Mouse (Mus musculus) hindbrain, postnatal 0 days (tissue): Measurements from ENCODE around the gene Mapk10. TPM values are rescaled to one million over a fixed set of nuclear protein-coding genes. Genes with fewer than 3 reads are reported as not detected.

ENCODE experiments used
- ATAC-seq: fragments of 200-750 bp; cut with Nextera tagmentation; 2 replicates; pipeline ENCODE4 v1.8.0; 2017; ENCODE audit warnings: mild to moderate bottlenecking, moderate TSS enrichment, moderate library complexity
- DNase-seq: peaks from one replicate; pipeline ENCODE4 v3.0.0-alpha.2; 2015; ENCODE audit warnings: low spot score
- H3K27ac ChIP-seq: fragments of 300-500 bp; sonication (generic); 2 replicates; pipeline ENCODE4 v1.5.1; 2014; ENCODE audit warnings: mild to moderate bottlenecking
- H3K27me3 ChIP-seq: fragments of 300-500 bp; sonication (generic); 2 replicates; pipeline ENCODE4 v1.6.1; 2014; ENCODE audit warnings: low read length, mixed read lengths; ENCODE audit not compliant: insufficient read depth
- H3K36me3 ChIP-seq: fragments of 300-500 bp; sonication (generic); 2 replicates; pipeline ENCODE4 v1.6.1; 2014; ENCODE audit warnings: low read length, mixed read lengths; ENCODE audit not compliant: insufficient read depth
- H3K4me1 ChIP-seq: fragments of 300-500 bp; sonication (generic); 2 replicates; pipeline ENCODE4 v1.6.1; 2014; ENCODE audit warnings: antibody characterized with exemption, low read length, mixed read lengths; ENCODE audit not compliant: insufficient read depth
- H3K4me2 ChIP-seq: fragments of 300-500 bp; sonication (generic); 2 replicates; pipeline ENCODE4 v1.6.1; 2014; ENCODE audit warnings: low read depth, mild to moderate bottlenecking, low read length, moderate library complexity, mixed read lengths
- H3K4me3 ChIP-seq: fragments of 300-500 bp; sonication (generic); 2 replicates; pipeline ENCODE4 v1.5.1; 2014; ENCODE audit warnings: low read length
- H3K9ac ChIP-seq: fragments of 300-500 bp; sonication (generic); replicated peaks from 2 replicates; pipeline ENCODE4 v1.6.1; 2014; ENCODE audit warnings: mild to moderate bottlenecking, low read length, moderate library complexity, mixed read lengths
- H3K9me3 ChIP-seq: fragments of 300-500 bp; sonication (generic); 2 replicates; pipeline ENCODE4 v1.6.1; 2016; ENCODE audit warnings: low read length, mixed read lengths
- CTCF ChIP-seq: IDR thresholded peaks from 2 replicates; pipeline ENCODE4 v1.5.1; 2016; ENCODE audit warnings: antibody characterized with exemption, control low read depth, low read depth
- WGBS: fragments of 180-500 bp; shearing (Covaris S2); extraction: QIAGEN DNeasy Blood & Tissue Kit; methylation state at CpG from one replicate; pipeline ENCODE4 v1.1.7; 2014; 5-methylcytosine and 5-hydroxymethylcytosine counted together
- polyA plus RNA-seq: library from polyadenylated mRNA; unstranded; fragments of >200 nt; fragmentation: Nextera tagmentation; extraction: Ambion mirVana; gene quantifications from 2 replicates; pipeline ENCODE4 v1.2.1, GENCODE M21; 2015
- total RNA-seq: library from RNA; depleted of rRNA; stranded (reverse); fragments of >200 nt; gene quantifications from 2 replicates; pipeline ENCODE4 v1.2.3, GENCODE M21; 2014

The Mapk10 gene
- total and polyA plus RNA-seq, 2 experiments from 2014 or later, result 80.1 to 108 TPM

DNA sequence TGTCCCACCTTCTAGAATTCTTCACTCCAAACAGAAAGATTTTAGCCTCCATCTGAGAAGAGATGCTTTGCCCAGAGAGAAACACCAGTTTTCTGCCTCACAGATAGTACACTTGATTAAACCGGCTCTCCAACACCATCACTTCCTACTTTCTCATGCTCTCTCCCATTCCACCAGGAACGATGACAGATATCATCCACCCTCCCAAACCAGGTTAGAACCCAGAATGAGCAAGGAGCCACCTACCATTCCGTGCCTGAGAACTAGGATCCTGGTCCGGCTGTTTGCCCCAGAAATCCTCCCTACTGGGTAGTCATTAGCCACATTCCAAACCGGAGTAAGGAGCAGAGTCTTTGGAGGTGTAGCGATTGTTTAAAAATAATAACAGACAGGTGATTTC is 490 bp downstream of the Mapk10 start:
- Histone ChIP-seq H3K27ac (peak overlapping the region; percentile 84), H3K9me3 (no peaks in the 10 kb centered on the region), H3K4me3 (peak overlapping the region; percentile 63), H3K4me2 (peak overlapping the region; percentile 61), H3K36me3 (no peaks in the 10 kb centered on the region), H3K4me1 (0 out of 2 replicates have a peak, but pooled peaks cover 5% of the 10 kb centered on the region), H3K27me3 (no peaks in the 10 kb centered on the region), H3K9ac (peak overlapping the region; percentile 75)
- DNase-seq, result peak; percentile 31
- 4% methylated on average over 6 of the region's 6 CpGs for WGBS
- no peak for TF ChIP-seq CTCF
- ATAC-seq, result peak; percentile 12; the same call in 1 of the 2 replicates

DNA sequence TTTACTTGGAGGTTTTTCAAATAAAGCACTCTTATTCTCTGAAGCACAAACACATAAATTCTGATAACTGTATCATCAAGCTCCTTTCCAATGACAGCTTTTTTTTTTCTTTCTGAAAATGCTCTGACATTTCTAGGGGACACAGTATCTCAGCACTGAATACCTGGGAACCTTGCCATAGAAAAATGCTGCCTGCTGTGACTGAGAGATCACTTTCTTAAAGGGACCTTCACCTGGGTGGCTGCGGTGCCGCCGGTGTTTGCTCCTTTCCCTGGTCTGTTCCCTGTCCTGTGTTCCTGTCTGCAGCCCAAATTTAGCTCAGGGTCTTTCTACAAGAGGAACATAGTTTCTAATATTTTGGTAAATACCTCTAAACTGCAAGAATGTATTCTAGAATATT is 1.1 kb downstream of the Mapk10 start:
- 14% methylated on average over 3 of the region's 3 CpGs for WGBS
- Histone ChIP-seq H3K4me1 (0 out of 2 replicates have a peak, but pooled peaks cover 5% of the 10 kb centered on the region), H3K4me3 (peak overlapping the region; percentile 63), H3K36me3 (no peaks in the 10 kb centered on the region), H3K4me2 (peak overlapping the region; percentile 61), H3K9ac (peak overlapping the region; percentile 75), H3K27me3 (no peaks in the 10 kb centered on the region), H3K27ac (peak overlapping the region; percentile 84), H3K9me3 (no peaks in the 10 kb centered on the region)
- ATAC-seq (no peak), DNase-seq (peak; percentile 74)
- TF ChIP-seq CTCF, result no peak

DNA sequence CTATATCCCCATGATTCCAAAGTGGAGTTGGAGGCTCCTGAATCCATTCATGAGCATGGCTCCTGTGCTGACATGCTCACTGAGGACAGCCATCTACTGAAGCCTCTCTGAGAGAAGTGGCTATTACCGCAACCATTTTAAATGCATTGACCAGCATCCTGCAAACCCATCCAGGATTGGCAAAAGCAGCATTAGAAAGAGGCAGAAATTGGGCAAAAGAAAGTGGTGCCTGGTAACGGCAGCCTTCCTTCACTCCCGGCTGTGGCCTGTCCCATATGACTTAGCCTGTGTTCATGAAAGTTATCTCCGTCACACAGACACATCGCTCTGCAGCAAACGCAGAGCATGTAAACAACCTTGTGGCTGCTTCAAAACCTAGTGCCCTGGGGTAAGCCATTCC is 1.6 kb downstream of the Mapk10 start:
- DNase-seq, result peak; percentile 53
- Histone ChIP-seq H3K27ac (peak overlapping the region; percentile 84), H3K27me3 (no peaks in the 10 kb centered on the region), H3K9ac (peak overlapping the region; percentile 75), H3K4me2 (peak overlapping the region; percentile 61), H3K4me1 (0 out of 2 replicates have a peak, but pooled peaks cover 5% of the 10 kb centered on the region), H3K9me3 (no peaks in the 10 kb centered on the region), H3K36me3 (no peaks in the 10 kb centered on the region), H3K4me3 (peak overlapping the region; percentile 63)
- no peak for ATAC-seq
- TF ChIP-seq CTCF, result no peak
- WGBS, result 13% methylated on average over 6 of the region's 6 CpGs

DNA sequence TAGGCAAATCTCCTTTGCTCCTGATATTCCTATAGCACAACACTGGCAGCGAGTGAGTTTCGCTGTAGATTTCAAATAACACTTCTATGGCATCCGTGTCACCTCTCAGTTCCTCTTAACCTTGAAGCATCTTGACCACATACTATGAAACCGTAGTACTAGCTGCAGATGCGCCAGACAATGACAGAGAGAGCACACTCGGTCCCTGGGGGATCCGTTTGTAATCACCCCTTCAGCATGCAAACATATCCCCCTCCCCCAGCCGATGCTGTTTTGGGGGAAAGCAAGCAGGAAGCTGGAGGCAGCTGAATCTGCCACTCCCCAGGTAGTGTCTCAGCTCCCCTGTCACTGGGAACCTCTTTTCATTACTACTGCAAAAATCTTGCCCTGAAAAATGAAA is 2.3 kb downstream of the Mapk10 start:
- peak; percentile 62 for DNase-seq
- H3K4me1 ChIP-seq, result 0 out of 2 replicates have a peak, but pooled peaks cover 5% of the 10 kb centered on the region
- no peaks in the 10 kb centered on the region for H3K36me3 ChIP-seq
- ATAC-seq, result no peak
- no peak for TF ChIP-seq CTCF
- peak overlapping the region; percentile 84 for H3K27ac ChIP-seq
- no peaks in the 10 kb centered on the region for H3K27me3 ChIP-seq
- H3K4me2 ChIP-seq, result peak overlapping the region; percentile 61
- H3K9ac ChIP-seq, result peak overlapping the region; percentile 75
- H3K9me3 ChIP-seq, result no peaks in the 10 kb centered on the region
- 25% methylated on average over 8 of the region's 8 CpGs for WGBS
- H3K4me3 ChIP-seq, result peak overlapping the region; percentile 63

DNA sequence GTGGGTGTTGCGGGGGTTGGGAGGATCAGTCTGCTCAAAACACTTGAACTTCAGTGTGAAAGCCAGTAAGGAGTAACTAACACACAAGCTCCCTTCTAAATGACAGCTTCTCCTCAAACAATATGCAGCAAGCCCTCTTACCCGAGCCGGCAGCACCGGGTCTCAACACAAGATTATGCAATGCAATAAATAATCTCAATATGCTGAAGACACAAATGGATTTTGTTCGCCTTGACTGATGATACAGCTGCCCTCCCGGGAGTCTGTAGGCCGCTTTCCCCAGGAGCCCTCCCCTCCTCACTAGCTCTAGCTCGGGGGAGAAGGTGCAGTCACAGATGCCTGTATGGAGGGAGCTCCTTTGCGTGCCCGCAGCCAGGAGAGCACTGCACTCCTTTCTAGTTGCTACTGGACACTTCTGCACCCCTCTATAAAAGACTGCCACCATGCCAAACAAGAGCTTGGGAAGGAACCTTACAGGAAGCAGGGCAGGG is 3.1 kb downstream of the Mapk10 start:
- peak overlapping the region; percentile 84 for H3K27ac ChIP-seq
- 0 out of 2 replicates have a peak, but pooled peaks cover 5% of the 10 kb centered on the region for H3K4me1 ChIP-seq
- H3K4me2 ChIP-seq, result peak overlapping the region; percentile 61
- no peak for TF ChIP-seq CTCF
- H3K4me3 ChIP-seq, result peak overlapping the region; percentile 63
- no peaks in the 10 kb centered on the region for H3K27me3 ChIP-seq
- no peaks in the 10 kb centered on the region for H3K36me3 ChIP-seq
- H3K9ac ChIP-seq, result peak overlapping the region; percentile 75
- DNase-seq, result peak; percentile 23
- no peak for ATAC-seq
- H3K9me3 ChIP-seq, result no peaks in the 10 kb centered on the region
- 32% methylated on average over 10 of the region's 10 CpGs for WGBS

DNA sequence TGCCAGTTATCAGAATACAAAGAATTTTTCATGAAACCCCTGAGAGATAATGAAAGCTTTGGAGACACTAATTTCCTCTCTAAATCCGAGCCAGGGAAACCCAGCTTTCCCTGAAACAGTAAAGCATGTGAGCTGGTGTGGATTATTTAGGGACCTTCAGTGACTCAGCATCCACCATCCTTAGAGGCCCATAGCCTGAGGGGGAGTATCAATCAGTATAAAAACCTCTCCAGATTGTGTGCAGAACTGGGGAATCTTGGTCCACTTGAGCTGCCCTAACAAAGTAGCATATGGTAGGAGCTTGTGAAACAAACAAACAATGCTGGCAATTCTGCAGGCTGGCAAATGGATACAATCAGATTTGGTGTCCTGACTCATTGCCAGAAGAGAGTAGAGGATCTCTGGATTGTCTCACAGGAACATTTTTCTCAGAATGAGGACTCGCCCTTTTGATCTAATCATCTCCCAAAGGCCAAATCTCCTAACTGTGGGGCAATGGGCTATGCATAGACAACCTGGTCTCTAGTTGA is 13.3 kb downstream of the Mapk10 start:
- WGBS, result 58% methylated on average over 2 of the region's 2 CpGs
- ATAC-seq (no peak), DNase-seq (no peak)
- H3K36me3 ChIP-seq, result no peaks in the 10 kb centered on the region
- no peak overlapping the region for H3K27ac ChIP-seq
- no peaks in the 10 kb centered on the region for H3K9me3 ChIP-seq
- H3K4me2 ChIP-seq, result no peak overlapping the region
- no peaks in the 10 kb centered on the region for H3K4me1 ChIP-seq
- H3K4me3 ChIP-seq, result no peak overlapping the region
- H3K27me3 ChIP-seq, result no peaks in the 10 kb centered on the region
- no peak overlapping the region for H3K9ac ChIP-seq
- no peak for TF ChIP-seq CTCF

DNA sequence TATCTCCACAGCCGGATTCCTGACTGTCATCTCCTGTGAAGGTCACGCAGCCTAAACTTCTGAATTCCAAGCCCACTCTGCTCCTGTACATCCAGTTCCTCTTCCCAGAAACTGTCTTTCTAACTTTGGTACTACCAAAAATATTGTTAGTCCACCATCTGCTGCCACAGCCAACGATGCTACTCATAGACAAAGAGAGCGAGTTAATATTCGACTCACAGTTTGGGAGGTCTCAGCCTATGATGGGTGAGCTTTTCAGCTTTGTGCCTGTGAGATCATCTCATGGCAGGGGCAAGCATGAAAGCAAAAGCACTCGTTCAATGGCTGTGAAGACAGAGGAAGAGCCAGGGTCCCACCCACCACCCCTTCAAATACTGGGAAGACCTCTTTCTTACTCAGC is 16.6 kb downstream of the Mapk10 start:
- peak overlapping the region; percentile 38; the same call in 1 of the 2 replicates for H3K27ac ChIP-seq

More for the DNA sequence above, 16.6 kb downstream of the Mapk10 start:
- DNase-seq, result no peak
- Histone ChIP-seq H3K4me1 (0 out of 2 replicates have a peak, but pooled peaks cover 4% of the 10 kb centered on the region), H3K9me3 (no peaks in the 10 kb centered on the region), H3K4me2 (no peak overlapping the region), H3K36me3 (no peaks in the 10 kb centered on the region), H3K27me3 (no peaks in the 10 kb centered on the region), H3K9ac (no peak overlapping the region), H3K4me3 (no peak overlapping the region)
- 40% methylated on average over 6 of the region's 6 CpGs for WGBS
- peak; percentile 59; the same call in 1 of the 2 replicates for ATAC-seq
- TF ChIP-seq CTCF, result no peak
